Mouse (Mus musculus) neural tube, embryonic 14.5 days (tissue): ENCODE measurements at regions not wholly inside any gene's neighbourhood (a gene's known extent, or its start where the extent isn't known, plus 50 kb on each side); places are given as distances from the start of the nearest gene placed in this dataset.

Source experiments
- ATAC-seq: fragments of 200-750 bp; cut with Nextera tagmentation; 2 replicates; pipeline ENCODE4 v1.8.0; 2017; ENCODE audit warnings: low read depth, mild to moderate bottlenecking, moderate TSS enrichment, moderate library complexity
- H3K27ac ChIP-seq: fragments of 300-500 bp; sonication (generic); 2 replicates; pipeline ENCODE4 v1.5.1; 2014; ENCODE audit warnings: low read depth, mild to moderate bottlenecking, control low read depth, low read length, moderate library complexity, mixed read lengths
- H3K27me3 ChIP-seq: fragments of 300-500 bp; sonication (generic); 2 replicates; pipeline ENCODE4 v1.6.1; 2014; ENCODE audit warnings: low read length; ENCODE audit not compliant: control insufficient read depth, insufficient read depth
- H3K36me3 ChIP-seq: fragments of 300-500 bp; sonication (generic); 2 replicates; pipeline ENCODE4 v1.6.1; 2014; ENCODE audit warnings: low read length, mixed read lengths; ENCODE audit not compliant: control insufficient read depth, insufficient read depth
- H3K4me1 ChIP-seq: fragments of 300-500 bp; sonication (generic); 2 replicates; pipeline ENCODE4 v1.6.1; 2014; ENCODE audit warnings: low read length; ENCODE audit not compliant: control insufficient read depth, insufficient read depth
- H3K4me2 ChIP-seq: fragments of 300-500 bp; sonication (generic); 2 replicates; pipeline ENCODE4 v1.6.1; 2014; ENCODE audit warnings: mild to moderate bottlenecking, low read depth, low read length, control low read depth
- H3K4me3 ChIP-seq: fragments of 300-500 bp; sonication (generic); 2 replicates; pipeline ENCODE4 v1.5.1; 2014; ENCODE audit warnings: low read depth, low read length, control low read depth, mixed read lengths
- H3K9ac ChIP-seq: fragments of 300-500 bp; sonication (generic); replicated peaks from 2 replicates; pipeline ENCODE4 v1.6.1; 2014; ENCODE audit warnings: low read depth, mild to moderate bottlenecking, control low read depth, low read length, mixed read lengths
- H3K9me3 ChIP-seq: fragments of 300-500 bp; sonication (generic); 2 replicates; pipeline ENCODE4 v1.6.1; 2016; ENCODE audit warnings: low read length; ENCODE audit not compliant: control insufficient read depth
- WGBS: fragments of 180-500 bp; shearing (Covaris S2); extraction: QIAGEN DNeasy Blood & Tissue Kit; methylation state at CpG from one replicate; pipeline ENCODE4 v1.1.7; 2014; 5-methylcytosine and 5-hydroxymethylcytosine counted together

GRCm38 (mm10) chr2:174021538-174021937 lies 54.6 kb upstream of the Stx16 start:
- Histone ChIP-seq H3K4me2 (no peak overlapping the region), H3K36me3 (no peaks in the 10 kb centered on the region), H3K4me3 (no peak overlapping the region), H3K9ac (no peak overlapping the region), H3K4me1 (no peaks in the 10 kb centered on the region), H3K9me3 (no peaks in the 10 kb centered on the region), H3K27me3 (no peaks in the 10 kb centered on the region), H3K27ac (no peak overlapping the region)
- 90% methylated on average over 3 of the region's 3 CpGs for WGBS
- no peak for ATAC-seq

DNA sequence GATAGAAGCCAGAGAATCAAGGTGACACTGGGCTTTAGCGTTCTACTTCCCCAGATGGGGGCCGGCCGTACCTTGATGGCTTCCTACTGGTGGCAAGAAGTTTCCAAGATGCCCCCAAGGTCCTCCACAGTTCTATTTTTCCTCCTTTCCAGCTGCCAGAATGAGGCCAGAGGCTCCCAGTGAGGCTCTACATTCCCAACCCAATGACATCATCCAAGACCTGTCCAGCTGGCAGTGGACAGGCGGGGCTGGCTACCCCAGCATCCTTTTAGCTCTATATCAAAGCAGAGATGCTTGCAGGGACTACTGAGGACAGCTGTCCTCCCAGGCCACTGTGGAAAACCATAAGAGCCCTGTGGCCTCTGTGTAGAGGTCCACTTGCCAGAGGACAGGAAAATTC lies 53.8 kb upstream of the Stx16 start:
- H3K4me1 ChIP-seq, result no peaks in the 10 kb centered on the region
- no peaks in the 10 kb centered on the region for H3K9me3 ChIP-seq
- H3K4me3 ChIP-seq, result no peak overlapping the region
- no peak overlapping the region for H3K9ac ChIP-seq
- no peaks in the 10 kb centered on the region for H3K36me3 ChIP-seq
- no peak overlapping the region for H3K4me2 ChIP-seq
- H3K27me3 ChIP-seq, result no peaks in the 10 kb centered on the region
- no peak for ATAC-seq
- WGBS, result 92% methylated on average over 4 of the region's 4 CpGs
- H3K27ac ChIP-seq, result no peak overlapping the region

GRCm38 (mm10) chr2:174025181-174025870 lies 50.8 kb upstream of the Stx16 start:
- Histone ChIP-seq H3K36me3 (no peaks in the 10 kb centered on the region), H3K4me3 (no peak overlapping the region), H3K4me2 (no peak overlapping the region), H3K9me3 (no peaks in the 10 kb centered on the region), H3K9ac (no peak overlapping the region), H3K4me1 (no peaks in the 10 kb centered on the region), H3K27ac (no peak overlapping the region), H3K27me3 (no peaks in the 10 kb centered on the region)
- 65% methylated on average over 11 of the region's 11 CpGs for WGBS
- peak; percentile 54; the same call in 1 of the 2 replicates for ATAC-seq
